Mouse (Mus musculus) adrenal gland, adult 2 months (tissue): Measurements from ENCODE around the gene Ncdn. TPM values are rescaled to one million over a fixed set of nuclear protein-coding genes. Genes with fewer than 3 reads are reported as not detected.

Source experiments
- DNase-seq: peaks from one replicate; pipeline ENCODE4 v3.0.0; 2021
- polyA plus RNA-seq: library from polyadenylated mRNA; depleted of rRNA; stranded (reverse); fragments of >200 nt; gene quantifications from 2 replicates; pipeline ENCODE4 v1.2.3, GENCODE M21; 2012
- total RNA-seq, 2 experiments: library from RNA; stranded (reverse); gene quantifications; 2 replicates each; pipeline ENCODE4 v1.2.3; 2021

Gene Ncdn
- total and polyA plus RNA-seq, 3 experiments, result 32.4 to 82.2 (median 36.4) TPM

- DNase-seq, result peak; percentile 45
Measured at GRCm38 (mm10) chr4:126752608-126753141, 563 bp downstream of the Ncdn start.

GRCm38 (mm10) chr4:126752024-126752607, 1.1 kb downstream of the Ncdn start:
- DNase-seq, result no peak

DNA sequence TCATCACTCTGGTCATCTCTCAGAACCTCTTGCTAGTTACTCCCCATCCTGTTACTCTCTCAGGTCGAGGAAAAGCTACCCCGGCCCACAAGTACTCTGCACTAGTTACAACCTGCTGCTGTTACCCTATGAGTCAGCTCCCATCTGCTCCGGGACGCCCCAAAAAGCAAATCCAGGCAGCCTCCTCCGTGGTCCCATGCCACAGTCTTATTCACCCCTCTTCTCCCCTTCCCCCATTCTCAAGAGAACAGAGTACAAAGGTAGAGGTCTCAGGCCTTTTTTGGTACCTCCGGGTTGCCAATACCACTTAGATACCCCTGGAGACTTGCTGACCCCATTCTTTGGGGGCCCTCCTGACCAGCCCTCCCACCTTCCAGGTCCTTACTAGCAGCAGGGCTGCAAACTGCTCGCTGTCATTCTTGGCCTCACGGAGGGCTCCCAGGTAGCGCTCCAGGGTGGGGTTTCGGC, 1.6 kb downstream of the Ncdn start:
- no peak for DNase-seq

DNA sequence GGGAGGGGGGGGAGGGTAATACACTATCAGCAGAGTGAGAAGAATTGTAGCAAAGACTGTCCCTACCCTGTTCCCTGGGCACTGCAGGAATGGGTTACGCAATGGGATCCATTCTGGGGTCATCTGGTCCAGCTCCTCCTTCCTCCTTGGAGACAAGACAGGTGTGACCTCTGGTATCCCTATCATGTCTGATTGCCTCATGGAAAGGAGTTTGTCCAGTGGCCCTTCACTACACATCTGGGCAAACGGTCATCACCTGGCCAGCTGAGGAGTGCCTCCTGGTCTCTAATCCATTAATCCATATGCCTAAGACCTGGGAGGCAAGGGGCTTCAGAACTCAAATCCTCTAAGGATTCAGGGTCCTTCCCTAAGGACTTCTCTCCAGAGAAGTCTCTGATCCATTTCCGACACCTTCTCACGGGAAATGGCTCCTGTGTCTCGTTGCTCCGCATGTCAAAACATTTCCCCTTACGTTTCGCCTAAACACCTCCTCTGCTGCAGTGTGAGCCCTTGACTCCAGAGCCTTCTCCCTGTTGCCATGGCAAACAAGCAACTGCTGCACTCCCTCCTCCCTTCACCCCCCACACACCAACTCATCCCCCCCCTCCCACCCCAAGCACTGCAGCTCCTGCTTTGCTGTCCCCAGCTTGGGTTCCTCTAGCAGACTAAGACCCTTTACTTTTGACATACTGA, 2.2 kb downstream of the Ncdn start:
- no peak for DNase-seq

DNA sequence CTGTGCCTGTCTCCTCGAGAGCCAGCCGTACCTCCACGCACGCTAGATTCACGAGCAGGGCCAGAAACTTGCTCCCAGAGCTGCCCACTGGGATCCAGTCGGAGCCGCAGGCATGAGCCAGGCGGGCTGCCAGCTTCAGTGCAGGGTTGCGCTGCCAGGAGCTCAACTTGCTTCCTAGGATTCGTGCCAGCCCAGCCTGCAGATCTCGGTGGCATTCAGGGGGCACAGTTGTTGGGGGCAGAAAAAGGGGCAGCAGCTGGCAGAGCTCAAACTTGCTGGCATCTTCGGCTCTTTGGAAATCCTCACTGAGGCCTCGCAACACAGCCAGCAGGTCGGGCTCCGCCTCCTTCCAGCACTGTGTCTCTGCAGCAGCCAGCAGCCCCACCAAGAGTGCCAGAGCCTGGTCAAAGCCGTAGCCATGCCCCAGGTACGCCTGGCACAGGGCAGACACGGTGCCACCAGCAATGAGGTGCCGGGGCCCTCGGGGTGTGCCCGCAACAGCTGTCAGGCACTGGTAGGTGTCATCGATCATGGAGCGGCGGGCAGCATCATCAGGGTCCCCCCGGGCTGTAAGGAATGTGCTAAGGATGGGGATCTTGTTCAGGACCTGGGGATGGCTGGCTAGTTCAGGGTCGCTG, 3.1 kb downstream of the Ncdn start:
- no peak for DNase-seq

GRCm38 (mm10) chr4:126749553-126749952, 3.7 kb downstream of the Ncdn start:
- DNase-seq, result no peak

- DNase-seq, result no peak
Measured at GRCm38 (mm10) chr4:126748381-126748780, 4.9 kb downstream of the Ncdn start.

GRCm38 (mm10) chr4:126746194-126746840, 6.9 kb downstream of the Ncdn start:
- DNase-seq, result no peak

DNA sequence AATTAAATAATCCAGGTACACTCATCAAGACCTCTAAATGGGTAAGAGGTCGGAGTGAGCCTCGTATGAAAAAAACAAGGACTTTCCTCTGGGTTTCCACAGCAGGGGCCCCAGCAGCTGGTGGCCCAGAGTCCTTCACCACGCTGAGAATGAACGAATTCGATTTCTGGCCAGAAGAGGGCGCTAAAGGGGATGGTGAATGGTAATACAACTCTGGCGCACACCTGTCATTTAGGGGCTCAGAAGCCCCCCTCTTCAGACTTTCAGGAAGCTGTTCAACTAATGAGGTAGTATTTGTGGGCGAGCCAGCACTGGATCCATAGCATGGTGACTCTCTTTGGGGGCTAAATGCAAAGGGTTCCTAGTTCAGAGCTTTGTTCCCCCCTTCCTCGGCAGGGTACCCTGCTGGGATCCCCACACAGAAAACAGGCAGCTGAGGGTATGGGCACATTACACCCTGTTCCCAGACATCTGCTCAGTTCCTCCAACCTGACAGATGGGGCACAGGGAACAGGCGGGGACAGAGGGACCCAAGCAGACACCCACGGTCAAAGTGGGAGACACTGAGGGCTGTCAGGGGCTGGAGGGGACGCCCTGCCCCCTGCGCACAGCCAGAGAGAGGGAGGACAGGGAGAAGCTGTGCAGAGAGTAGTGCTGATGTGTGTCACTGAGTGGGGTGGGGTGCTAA, 7.6 kb downstream of the Ncdn start:
- DNase-seq, result peak; percentile 44

- no peak for DNase-seq
Measured at GRCm38 (mm10) chr4:126744831-126745230, 8.4 kb downstream of the Ncdn start.

DNA sequence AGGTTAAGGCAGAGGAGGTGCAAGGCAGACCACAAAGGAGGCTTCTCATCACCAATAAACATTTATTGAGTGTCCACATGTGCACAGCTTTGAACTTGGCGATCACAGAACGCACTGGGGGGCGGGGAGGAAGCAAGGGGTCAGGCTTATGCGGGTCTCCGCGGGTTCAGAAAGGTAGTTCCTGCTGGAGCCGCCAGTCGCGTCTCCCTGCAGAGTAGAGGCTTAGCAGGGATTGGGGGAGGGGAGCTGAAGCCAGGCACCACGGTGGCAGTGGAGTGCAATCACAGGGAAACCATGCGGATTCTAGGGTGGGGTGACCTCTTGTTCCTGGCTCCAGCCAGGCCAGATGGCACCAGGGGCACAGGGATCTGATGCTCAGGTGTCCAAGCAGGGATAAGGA, 9.5 kb downstream of the Ncdn start:
- DNase-seq, result no peak

DNA sequence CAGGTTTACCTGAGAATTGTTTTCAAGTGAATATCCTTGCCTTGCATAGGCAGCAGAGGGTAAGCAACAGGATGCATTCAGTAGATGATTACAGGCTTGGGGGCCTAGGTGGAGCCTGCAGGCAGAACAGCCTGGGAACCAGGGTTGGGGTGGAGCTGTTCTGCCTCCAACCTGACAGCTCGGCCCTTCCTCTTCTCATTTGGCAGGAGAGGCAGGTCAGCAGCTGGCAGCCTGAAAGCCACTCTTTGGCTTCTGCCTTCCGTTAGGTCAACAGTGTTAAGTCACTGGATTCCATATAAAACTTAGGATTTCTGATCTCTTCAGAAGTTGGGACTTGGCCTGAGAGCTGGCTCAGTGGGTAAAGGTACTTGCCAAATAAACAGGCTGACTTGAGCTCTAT, 10.3 kb downstream of the Ncdn start:
- no peak for DNase-seq

- peak; percentile 79 for DNase-seq
Measured at GRCm38 (mm10) chr4:126741448-126741847, 11.8 kb downstream of the Ncdn start.

DNA sequence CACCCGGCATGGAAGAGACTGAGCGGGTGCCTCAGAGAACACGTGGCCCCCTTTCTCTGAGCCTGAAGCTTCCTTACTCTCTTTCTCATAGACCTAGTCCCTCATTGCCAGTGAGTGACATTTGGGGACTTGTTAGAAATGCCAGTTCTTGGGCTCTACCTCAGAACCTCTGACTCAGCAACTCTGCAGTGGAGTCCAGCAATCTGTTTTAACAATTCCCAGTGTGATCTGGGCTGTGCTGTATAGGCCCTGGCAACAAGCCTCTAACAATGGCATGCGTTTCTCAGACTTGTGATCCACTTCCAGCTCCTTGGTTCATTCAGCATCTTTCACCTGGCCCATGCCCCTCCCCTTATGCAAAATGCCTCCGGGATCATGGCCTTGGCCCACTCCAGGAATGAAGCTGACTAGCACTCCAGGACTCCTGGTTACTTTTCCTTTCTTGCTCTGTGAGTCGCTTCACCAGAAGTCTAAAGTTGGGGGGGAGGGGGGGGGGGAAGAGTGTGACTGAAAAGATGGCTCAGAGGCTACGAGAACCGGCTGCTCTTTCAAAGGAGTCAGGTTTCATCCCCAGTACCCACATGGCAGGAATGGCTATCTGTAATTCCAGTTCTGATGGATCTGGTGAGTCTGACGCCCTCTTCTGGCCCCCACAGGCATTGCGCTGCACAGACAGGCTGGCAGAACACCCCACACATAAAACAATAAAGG, 13.1 kb downstream of the Ncdn start:
- no peak for DNase-seq

DNA sequence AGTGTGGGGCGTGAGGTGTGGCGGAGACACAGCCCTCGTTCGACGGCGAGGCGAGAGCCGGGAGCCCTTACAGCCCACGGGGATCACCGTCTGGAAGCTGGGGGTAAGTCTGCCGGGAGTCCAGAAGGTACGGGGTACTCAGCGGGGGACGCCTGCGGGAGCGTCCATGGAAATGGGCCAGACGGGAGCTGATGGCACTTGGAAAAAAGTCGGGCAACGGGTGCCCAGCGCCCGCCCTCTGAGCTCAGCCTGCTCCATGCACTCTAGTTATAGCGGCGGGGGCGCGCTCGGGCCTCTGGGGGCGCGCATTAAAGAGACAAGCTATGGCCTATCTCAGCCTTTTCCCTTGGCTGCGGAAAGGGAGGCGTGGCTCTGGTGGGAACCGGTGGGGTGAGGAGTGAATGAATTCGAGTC, 17.2 kb downstream of the Ncdn start, which contains the start of gene Tfap2e:
Gene Tfap2e, minus strand, starts transcription at position 240 of the 414 bp plus-strand sequence.
- DNase-seq, result peak; percentile 50

DNA sequence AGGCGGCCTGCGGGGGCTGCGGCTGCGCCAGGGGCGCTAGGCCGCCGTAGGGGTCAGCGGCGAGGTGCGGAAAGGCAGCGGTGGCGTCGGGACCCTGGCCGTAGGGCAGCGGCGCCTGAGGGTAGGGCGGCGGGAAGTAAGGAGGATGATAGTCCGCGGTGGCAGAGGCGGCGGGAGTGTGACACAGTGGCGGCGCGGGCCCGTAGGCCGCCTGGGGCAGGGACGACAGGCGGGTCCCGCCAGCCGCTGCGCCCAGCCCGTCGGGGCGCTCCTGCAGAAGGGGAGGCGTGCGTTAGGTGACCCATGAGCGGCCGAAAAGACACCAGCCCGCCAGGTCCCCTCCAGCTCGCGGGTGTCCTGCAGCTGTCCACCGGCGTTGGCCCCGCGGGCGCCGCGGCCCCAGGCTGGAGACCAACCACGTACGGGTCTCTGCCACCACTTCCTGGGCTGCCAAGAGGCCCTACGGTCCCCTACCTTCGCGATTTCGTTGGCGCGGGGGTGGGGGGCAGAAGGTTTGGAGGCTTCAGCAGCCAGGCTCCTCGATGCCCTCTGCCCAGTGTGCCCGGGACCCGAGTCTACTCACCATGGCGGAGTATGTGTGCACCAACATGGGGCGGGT, 17.7 kb downstream of the Ncdn start:
- DNase-seq, result no peak

DNA sequence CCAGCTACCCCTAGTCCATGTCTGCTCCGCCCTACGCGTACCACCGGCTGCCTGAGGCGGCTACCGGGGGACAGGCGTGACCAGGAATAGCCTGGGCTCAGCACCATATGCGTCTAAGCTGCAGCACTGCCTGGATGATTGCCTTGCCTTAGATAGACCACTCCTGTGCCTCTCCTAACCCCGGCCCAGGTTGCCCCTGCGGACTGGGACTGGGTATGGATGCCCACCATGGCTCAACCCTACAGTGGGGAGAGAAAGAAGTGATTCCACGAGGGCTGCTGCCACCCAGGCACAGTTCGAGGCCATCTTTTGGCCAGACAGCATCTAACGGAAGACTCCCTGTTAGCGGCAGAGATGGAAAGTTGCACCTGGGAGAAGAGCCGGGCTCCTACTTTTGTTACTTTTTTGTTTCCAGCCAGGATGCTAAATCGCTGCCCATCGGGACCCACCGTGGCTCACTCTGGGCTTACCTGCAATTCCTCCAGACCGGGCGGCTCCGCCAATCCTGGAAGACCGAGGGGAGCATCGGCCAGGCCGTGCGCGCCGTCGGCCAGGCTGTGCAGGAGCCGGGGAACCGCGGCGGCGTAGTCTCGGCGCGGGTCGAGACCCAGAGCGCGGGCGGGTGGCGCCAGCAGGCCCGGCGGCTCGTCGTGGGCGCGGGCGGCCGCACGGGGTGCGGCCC, 18.4 kb downstream of the Ncdn start:
- no peak for DNase-seq

GRCm38 (mm10) chr4:126734001-126734603, 19.1 kb downstream of the Ncdn start:
- no peak for DNase-seq

- no peak for DNase-seq
Measured at GRCm38 (mm10) chr4:126732531-126733380, 20.5 kb downstream of the Ncdn start.
